In genomic region chr6:93273917-93274513, GRCm38 (mm10) we compare ENCODE assay signal across 9 mouse cellular contexts.
DNase-seq lines count a peak whose midpoint lies in the region; ATAC-seq and TF ChIP-seq lines count a peak whose summit lies in the region.
"Had no signal": no experiment of that assay in that cellular context is flagged by ENCODE, and none has a peak within 500 bp of the region (broad histone marks: within the 10 kb centered on the region; RNA-seq: fewer than 3 reads in every experiment).

No protein-coding gene starts in this region.

- H3K27me3 ChIP-seq in embryonic facial prominence, embryonic 11.5 days (ENCODE audit: control insufficient read depth, insufficient read depth, low read length): no peaks in the 10 kb centered on the region
- H3K27me3 ChIP-seq in heart, postnatal 0 days (ENCODE audit: control insufficient read depth, insufficient read depth, low read length): no peaks in the 10 kb centered on the region
- no peaks in the 10 kb centered on the region for H3K27me3 ChIP-seq in hindbrain, embryonic 12.5 days

- no peaks in the 10 kb centered on the region for H3K36me3 ChIP-seq in embryonic facial prominence, embryonic 11.5 days (replicated peaks; ENCODE audit: control insufficient read depth, insufficient read depth, low read depth, low read length)
- no peaks in the 10 kb centered on the region for H3K36me3 ChIP-seq in heart, postnatal 0 days (replicated peaks; ENCODE audit: control insufficient read depth, insufficient read depth, low read length)
- no peaks in the 10 kb centered on the region for H3K36me3 ChIP-seq in hindbrain, embryonic 12.5 days

- no peak overlapping the region for H3K4me3 ChIP-seq in embryonic facial prominence, embryonic 11.5 days (ENCODE audit: low read depth, low read length)
- H3K4me3 ChIP-seq in heart, postnatal 0 days (ENCODE audit: low read depth, low read length): no peak overlapping the region
- no peak overlapping the region for H3K4me3 ChIP-seq in hindbrain, embryonic 12.5 days

- peak; percentile 5 for DNase-seq in kidney, adult 9 months
- no peak for DNase-seq in kidney, adult 11 months
- peak; percentile 57 for DNase-seq in embryonic facial prominence, embryonic 11.5 days (ENCODE audit: low spot score)
- DNase-seq in heart, postnatal 0 days (ENCODE audit: low spot score): peak; percentile 55
- peak; percentile 56 for DNase-seq in lung, postnatal 25 days (ENCODE audit: low spot score)
- no peak for DNase-seq in left cerebral cortex, adult 8-10 months (ENCODE audit: low spot score in 2 of 2)
- no peak for DNase-seq in layer of hippocampus, adult 8-10 months (ENCODE audit: low spot score in 2 of 2)
- DNase-seq: cerebellum, adult 9-10 months had no signal

- H3K4me1 ChIP-seq in embryonic facial prominence, embryonic 11.5 days (ENCODE audit: control insufficient read depth, insufficient read depth, low read length): no peaks in the 10 kb centered on the region
- no peaks in the 10 kb centered on the region for H3K4me1 ChIP-seq in heart, postnatal 0 days (ENCODE audit: control insufficient read depth, insufficient read depth)
- no peaks in the 10 kb centered on the region for H3K4me1 ChIP-seq in hindbrain, embryonic 12.5 days

- no peaks in the 10 kb centered on the region for H3K9me3 ChIP-seq in embryonic facial prominence, embryonic 11.5 days (replicated peaks; ENCODE audit: control insufficient read depth, low read length)
- H3K9me3 ChIP-seq in heart, postnatal 0 days (replicated peaks; ENCODE audit: control insufficient read depth, low read length): no peaks in the 10 kb centered on the region
- no peaks in the 10 kb centered on the region for H3K9me3 ChIP-seq in hindbrain, embryonic 12.5 days (replicated peaks)

- TF ChIP-seq EP300 in heart, postnatal 0 days (IDR thresholded peaks at IDR 0.05; ENCODE audit: low read depth): peak; percentile 75

- no peak overlapping the region for H3K4me2 ChIP-seq in embryonic facial prominence, embryonic 11.5 days (ENCODE audit: low read depth, low read length)
- H3K4me2 ChIP-seq in heart, postnatal 0 days (ENCODE audit: low read depth, low read length): no peak overlapping the region
- no peak overlapping the region for H3K4me2 ChIP-seq in hindbrain, embryonic 12.5 days (replicated peaks)

- 46% methylated on average over 12 of the region's 12 CpGs for WGBS in embryonic facial prominence, embryonic 11.5 days
- WGBS in heart, postnatal 0 days: 39% methylated on average over 12 of the region's 12 CpGs
- WGBS in hindbrain, embryonic 12.5 days: 76% methylated on average over 12 of the region's 12 CpGs

- ATAC-seq in embryonic facial prominence, embryonic 11.5 days (replicated peaks; ENCODE audit: insufficient number of reproducible peaks, low FRiP score, low TSS enrichment, low read depth): no peak
- ATAC-seq in heart, postnatal 0 days (ENCODE audit: insufficient read depth, low read depth): peak; percentile 33
- no peak for ATAC-seq in hindbrain, embryonic 12.5 days (ENCODE audit: low FRiP score)

- H3K27ac ChIP-seq in embryonic facial prominence, embryonic 11.5 days (replicated peaks; ENCODE audit: low read depth, low read length): no peak overlapping the region
- H3K27ac ChIP-seq in heart, postnatal 0 days (ENCODE audit: low read depth): peak overlapping the region; percentile 53; the same call in 1 of the 2 replicates
- no peak overlapping the region for H3K27ac ChIP-seq in hindbrain, embryonic 12.5 days

- TF ChIP-seq CTCF in heart, postnatal 0 days (IDR thresholded peaks at IDR 0.05; ENCODE audit: low read depth): no peak

- H3K9ac ChIP-seq in embryonic facial prominence, embryonic 11.5 days (replicated peaks; ENCODE audit: low read length): no peak overlapping the region
- H3K9ac ChIP-seq in heart, postnatal 0 days (replicated peaks; ENCODE audit: low read depth, low read length): no peak overlapping the region
- H3K9ac ChIP-seq in hindbrain, embryonic 12.5 days: no peak overlapping the region

Comparison
In these comparisons a context has a peak if more than half of its experiments do, and no peak if none do; other contexts are left out.
1. DNase-seq: peak in kidney, adult 9 months (single experiment), embryonic facial prominence, embryonic 11.5 days (single experiment), heart, postnatal 0 days (single experiment) and lung, postnatal 25 days (single experiment); none in kidney, adult 11 months (single experiment), left cerebral cortex, adult 8-10 months (0 of 2) and layer of hippocampus, adult 8-10 months (0 of 2).